Mouse (Mus musculus) kidney, adult 2 months (tissue): ENCODE measurements around the gene Ssh1.

Source experiments
- CTCF ChIP-seq: fragments of 200-500 bp; conservative IDR thresholded peaks from 2 replicates; pipeline ENCODE4 v1.5.1; 2011; ENCODE audit warnings: low read depth, mild to moderate bottlenecking, control low read depth, low read length, moderate library complexity, mixed read lengths; ENCODE audit not compliant: insufficient read depth, insufficient read length
- POLR2A ChIP-seq: fragments of 200-500 bp; IDR thresholded peaks from one replicate; pipeline ENCODE4 v1.6.1; 2011; ENCODE audit warnings: low read depth, low read length, control low read depth

GRCm38 (mm10) chr5:113999382-113999781 lies 5.7 kb upstream of the Ssh1 start:
- TF ChIP-seq CTCF (no peak), POLR2A (no peak)
